Mouse (Mus musculus) retina, adult 2 months (tissue): Measurements from ENCODE around the gene Dbr1.
"Not testable (repeated sequence)": the region's sequence is repeated elsewhere in the genome, so short reads cannot be mapped to it uniquely, and the experiment has no call there.

ENCODE experiments used
- DNase-seq: peaks from one replicate; pipeline ENCODE4 v3.0.0-alpha.2; 2012; ENCODE audit warnings: low read depth, low spot score

Dbr1 gene

GRCm38 (mm10) chr9:99575677-99576480 lies at the start of gene Dbr1:
Dbr1 (plus strand) TSS chr9:99575799.
- peak; percentile 83 for DNase-seq

GRCm38 (mm10) chr9:99531865-99532264 lies 43.7 kb upstream of the Dbr1 start:
- no peak for DNase-seq

- DNase-seq: no peak
These were observed 29.3 kb upstream of the Dbr1 start for GRCm38 (mm10) chr9:99546259-99546658.

- no peak for DNase-seq
These were observed 23.5 kb upstream of the Dbr1 start for GRCm38 (mm10) chr9:99552068-99552467.

GRCm38 (mm10) chr9:99553049-99553448 lies 22.6 kb upstream of the Dbr1 start:
- no peak for DNase-seq

- no peak for DNase-seq
These were observed 21.5 kb upstream of the Dbr1 start for GRCm38 (mm10) chr9:99554052-99554451.

GRCm38 (mm10) chr9:99555253-99555652 lies 20.3 kb upstream of the Dbr1 start:
- no peak for DNase-seq

GRCm38 (mm10) chr9:99557580-99558300 lies 17.9 kb upstream of the Dbr1 start:
- no peak for DNase-seq

GRCm38 (mm10) chr9:99558824-99559556 lies 16.6 kb upstream of the Dbr1 start:
- no peak for DNase-seq

GRCm38 (mm10) chr9:99559557-99559904 lies 16.1 kb upstream of the Dbr1 start:
- no peak for DNase-seq

GRCm38 (mm10) chr9:99560389-99560788 lies 15.2 kb upstream of the Dbr1 start:
- DNase-seq: no peak

- DNase-seq: no peak
These were observed 11.9 kb upstream of the Dbr1 start for GRCm38 (mm10) chr9:99563714-99564113.

- DNase-seq: no peak
These were observed 7.6 kb upstream of the Dbr1 start for GRCm38 (mm10) chr9:99568023-99568346.

- DNase-seq: peak; percentile 76
These were observed 7.1 kb upstream of the Dbr1 start, which contains the start of gene Armc8 for GRCm38 (mm10) chr9:99568347-99569070. Armc8 (minus strand) TSS chr9:99568899.

- no peak for DNase-seq
These were observed 6.6 kb upstream of the Dbr1 start for GRCm38 (mm10) chr9:99569071-99569397.

- no peak for DNase-seq
These were observed 5.1 kb downstream of the Dbr1 start for GRCm38 (mm10) chr9:99580655-99581054.

GRCm38 (mm10) chr9:99587505-99588202 lies 12.1 kb downstream of the Dbr1 start:
- no peak for DNase-seq

- DNase-seq: no peak
These were observed 15.5 kb downstream of the Dbr1 start for GRCm38 (mm10) chr9:99591144-99591543.

GRCm38 (mm10) chr9:99599127-99599526 lies 23.5 kb downstream of the Dbr1 start:
- not testable (repeated sequence) for DNase-seq

GRCm38 (mm10) chr9:99603566-99603965 lies 28.0 kb downstream of the Dbr1 start:
- DNase-seq: no peak

- no peak for DNase-seq
These were observed 36.6 kb downstream of the Dbr1 start, which contains the start of gene A4gnt for GRCm38 (mm10) chr9:99612202-99612601. A4gnt (plus strand) TSS chr9:99612502.
